Mouse (Mus musculus) limb, embryonic 14.5 days (tissue): Measurements from ENCODE around the gene Smco4. TPM values are rescaled to one million over a fixed set of nuclear protein-coding genes. Genes with fewer than 3 reads are reported as not detected.

Source experiments
- ATAC-seq: fragments of 200-750 bp; cut with Nextera tagmentation; 2 replicates; pipeline ENCODE4 v1.8.0; 2017; ENCODE audit warnings: low read depth, moderate number of reproducible peaks, moderate TSS enrichment; ENCODE audit not compliant: low FRiP score
- DNase-seq: peaks from one replicate; pipeline ENCODE4 v3.0.0-alpha.2; 2015; ENCODE audit warnings: low spot score
- H3K27ac ChIP-seq: fragments of 300-500 bp; sonication (generic); replicated peaks from 2 replicates; pipeline ENCODE4 v1.5.1; 2014; ENCODE audit warnings: low read depth, mild to moderate bottlenecking, low read length, moderate library complexity, mixed read lengths
- H3K27me3 ChIP-seq: fragments of 300-500 bp; sonication (generic); 2 replicates; pipeline ENCODE4 v1.6.1; 2014; ENCODE audit warnings: low read length, mixed read lengths; ENCODE audit not compliant: control insufficient read depth, insufficient read depth
- H3K36me3 ChIP-seq: fragments of 300-500 bp; sonication (generic); 2 replicates; pipeline ENCODE4 v1.6.1; 2014; ENCODE audit warnings: mild to moderate bottlenecking, low read length, moderate library complexity, mixed read lengths; ENCODE audit not compliant: control insufficient read depth, insufficient read depth
- H3K4me1 ChIP-seq: fragments of 300-500 bp; sonication (generic); 2 replicates; pipeline ENCODE4 v1.6.1; 2014; ENCODE audit warnings: antibody characterized with exemption, low read length, mixed read lengths; ENCODE audit not compliant: control insufficient read depth, insufficient read depth
- H3K4me2 ChIP-seq: fragments of 300-500 bp; sonication (generic); replicated peaks from 2 replicates; pipeline ENCODE4 v1.6.1; 2014; ENCODE audit warnings: low read depth, mild to moderate bottlenecking, low read length, moderate library complexity; ENCODE audit not compliant: severe bottlenecking
- H3K4me3 ChIP-seq: fragments of 300-500 bp; sonication (generic); replicated peaks from 2 replicates; pipeline ENCODE4 v1.5.1; 2014; ENCODE audit warnings: low read length
- H3K9ac ChIP-seq: fragments of 300-500 bp; sonication (generic); 2 replicates; pipeline ENCODE4 v1.6.1; 2014; ENCODE audit warnings: mild to moderate bottlenecking, low read depth, low read length, moderate library complexity; ENCODE audit not compliant: severe bottlenecking
- H3K9me3 ChIP-seq: fragments of 300-500 bp; sonication (generic); 2 replicates; pipeline ENCODE4 v1.6.1; 2016; ENCODE audit warnings: low read length; ENCODE audit not compliant: control insufficient read depth
- POLR2A ChIP-seq: fragments of 200-500 bp; IDR thresholded peaks from 2 replicates; pipeline ENCODE4 v1.8.0; 2012; ENCODE audit warnings: inconsistent platforms, mild to moderate bottlenecking, moderate library complexity, borderline replicate concordance; ENCODE audit not compliant: insufficient read depth, insufficient read length; ENCODE audit errors: extremely low read depth
- WGBS: fragments of 180-500 bp; shearing (Covaris S2); extraction: QIAGEN DNeasy Blood & Tissue Kit; methylation state at CpG from one replicate; pipeline ENCODE4 v1.1.7; 2014; 5-methylcytosine and 5-hydroxymethylcytosine counted together
- polyA plus RNA-seq, 2 experiments: library from polyadenylated mRNA; depleted of rRNA in 1 of 2; stranded (reverse) in 1 of 2; unstranded in 1 of 2; fragments of >200 nt; fragmentation: Nextera tagmentation in 1 of 2; extraction: Ambion mirVana in 1 of 2; gene quantifications; 2 replicates each; pipeline versions ENCODE4 v1.2.1 to v1.2.3; 2012 to 2014

The Smco4 gene
- polyA plus RNA-seq, 2 experiments, result 6.9 to 24.5 TPM

GRCm38 (mm10) chr9:15587157-15587854 lies 94.1 kb downstream of the Smco4 start:
- H3K4me3 ChIP-seq, result no peak overlapping the region
- 46% methylated on average over 6 of the region's 6 CpGs for WGBS
- DNase-seq, result no peak
- no peak overlapping the region for H3K27ac ChIP-seq
- H3K9ac ChIP-seq, result no peak overlapping the region
- H3K9me3 ChIP-seq, result no peaks in the 10 kb centered on the region
- no peaks in the 10 kb centered on the region for H3K4me1 ChIP-seq
- no peak for TF ChIP-seq POLR2A
- ATAC-seq, result no peak
- H3K36me3 ChIP-seq, result no peaks in the 10 kb centered on the region
- no peaks in the 10 kb centered on the region for H3K27me3 ChIP-seq
- no peak overlapping the region for H3K4me2 ChIP-seq

DNA sequence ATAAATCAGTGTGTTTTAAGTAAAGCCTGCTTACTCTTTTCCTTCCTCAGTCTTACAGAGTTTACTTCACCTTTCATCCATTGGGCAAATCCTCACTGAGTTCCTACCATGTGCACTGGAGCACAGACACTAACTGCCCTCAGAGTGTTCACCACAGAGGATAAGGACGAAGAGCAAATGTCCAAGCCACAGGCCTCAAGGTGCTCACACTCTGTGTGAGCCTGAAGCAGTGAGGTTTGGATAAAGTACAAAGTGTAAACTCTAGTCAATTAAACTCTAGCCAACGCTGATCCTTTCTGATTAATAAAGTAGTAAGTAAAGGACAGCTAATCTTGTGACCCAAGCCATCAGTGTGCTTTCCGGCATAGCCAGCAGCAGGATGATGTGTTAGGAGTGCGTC lies 100.9 kb downstream of the Smco4 start:
- Histone ChIP-seq H3K36me3 (no peaks in the 10 kb centered on the region), H3K27me3 (no peaks in the 10 kb centered on the region), H3K9me3 (no peaks in the 10 kb centered on the region), H3K4me2 (no peak overlapping the region), H3K4me3 (no peak overlapping the region), H3K4me1 (no peaks in the 10 kb centered on the region), H3K9ac (no peak overlapping the region), H3K27ac (no peak overlapping the region)
- DNase-seq (no peak), ATAC-seq (no peak)
- TF ChIP-seq POLR2A, result no peak
- WGBS, result 82% methylated on average over 4 of the region's 4 CpGs

Other genes starting within 250 kb of the Smco4 start
- gene Med17, start 213.5 kb upstream of the Smco4 start, polyA plus RNA-seq (2012; rRNA removed), result 46.4 and 55.8 TPM in 2 replicates
- gene Med17, start 213.5 kb upstream of the Smco4 start, polyA plus RNA-seq (2014; fragmentation: Nextera tagmentation; extraction: Ambion mirVana), result 33.6 and 40.2 TPM in 2 replicates
- gene Taf1d, start 187.2 kb upstream of the Smco4 start, polyA plus RNA-seq (2012; rRNA removed), result 69.9 and 131 TPM in 2 replicates
- 66.5 and 69.8 TPM in 2 replicates for gene Taf1d, start 187.2 kb upstream of the Smco4 start, polyA plus RNA-seq (2014; fragmentation: Nextera tagmentation; extraction: Ambion mirVana)
- gene 4931406C07Rik, start 187.0 kb upstream of the Smco4 start, polyA plus RNA-seq (2012; rRNA removed), result 18.7 and 22.9 TPM in 2 replicates
- 9.5 and 11.4 TPM in 2 replicates for gene 4931406C07Rik, start 187.0 kb upstream of the Smco4 start, polyA plus RNA-seq (2014; fragmentation: Nextera tagmentation; extraction: Ambion mirVana)
- 25.4 and 29.8 TPM in 2 replicates for gene Cep295, start 135.6 kb upstream of the Smco4 start, polyA plus RNA-seq (2012; rRNA removed)
- gene Cep295, start 135.6 kb upstream of the Smco4 start, polyA plus RNA-seq (2014; fragmentation: Nextera tagmentation; extraction: Ambion mirVana), result 15.3 and 18.0 TPM in 2 replicates
- 0.10 and 0.13 TPM in 2 replicates for gene Deup1, start 134.5 kb downstream of the Smco4 start, polyA plus RNA-seq (2012; rRNA removed)
- gene Deup1, start 134.5 kb downstream of the Smco4 start, polyA plus RNA-seq (2014; fragmentation: Nextera tagmentation; extraction: Ambion mirVana), result 0.39 TPM in 1 of 2 replicates, not detected in the other
- gene Slc36a4, start 216.3 kb downstream of the Smco4 start, polyA plus RNA-seq (2012; rRNA removed), result 17.0 and 20.2 TPM in 2 replicates
- gene Slc36a4, start 216.3 kb downstream of the Smco4 start, polyA plus RNA-seq (2014; fragmentation: Nextera tagmentation; extraction: Ambion mirVana), result 23.7 and 28.4 TPM in 2 replicates